In the genomic region with DNA sequence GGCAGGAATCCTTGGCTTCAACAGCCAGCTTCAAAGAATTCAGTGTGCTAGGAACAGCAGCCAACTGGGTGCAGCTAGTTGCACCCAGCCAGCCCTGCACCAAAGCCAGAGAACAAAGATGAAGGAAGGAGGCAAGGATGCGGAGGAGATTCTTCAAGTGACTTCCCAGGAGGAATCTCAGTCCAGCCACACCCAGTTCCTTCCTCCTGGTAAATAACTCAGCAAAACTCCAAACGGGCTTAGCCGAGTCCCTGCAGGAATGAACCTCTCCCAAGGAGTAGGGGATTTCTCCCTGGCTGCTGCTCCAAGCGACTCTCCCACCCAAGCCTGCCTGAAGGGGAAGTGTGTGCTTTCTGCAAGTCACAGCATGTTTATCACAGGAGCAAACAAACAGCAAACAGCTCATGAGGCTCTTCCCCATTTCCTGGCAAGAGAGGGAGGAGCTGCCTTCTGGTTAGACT, we compare ENCODE assay signal across 8 mouse cellular contexts.
DNase-seq lines count a peak whose midpoint lies in the region; ATAC-seq lines count a peak whose summit lies in the region.

No protein-coding gene starts in this region.

- no peak overlapping the region for H3K4me3 ChIP-seq in kidney, embryonic 14.5 days (ENCODE audit: low read length)
- H3K4me3 ChIP-seq in heart, embryonic 14.5 days (ENCODE audit: control insufficient read depth in 1 of 2, insufficient read depth in 1 of 2, low read depth in 1 of 2, low read length in 2 of 2): no peak overlapping the region

- H3K36me3 ChIP-seq in kidney, embryonic 14.5 days (ENCODE audit: control insufficient read depth, insufficient read depth, low read length): no peaks in the 10 kb centered on the region
- H3K36me3 ChIP-seq in heart, embryonic 14.5 days (ENCODE audit: control insufficient read depth, insufficient read depth, low read length): no peaks in the 10 kb centered on the region

- no peak for ATAC-seq in kidney, embryonic 14.5 days (ENCODE audit: low FRiP score, low TSS enrichment)
- no peak for ATAC-seq in heart, embryonic 14.5 days (ENCODE audit: insufficient number of reproducible peaks, insufficient read depth, low FRiP score, low read depth)

- H3K27me3 ChIP-seq in kidney, embryonic 14.5 days (ENCODE audit: control insufficient read depth, insufficient read depth, low read length): no peaks in the 10 kb centered on the region
- no peaks in the 10 kb centered on the region for H3K27me3 ChIP-seq in heart, embryonic 14.5 days (ENCODE audit: control insufficient read depth, insufficient read depth, low read length)

- DNase-seq in kidney, adult 9 months: no peak
- peak; percentile 28 for DNase-seq in WW6 (ENCODE audit: low read depth, low spot score)
- peak; percentile 82 for DNase-seq in lung, postnatal 10 days
- DNase-seq in cerebellum, adult 18-20 months: no peak
- DNase-seq in cerebellum, postnatal 4 days (ENCODE audit: low spot score in 2 of 2): no peak
- no peak for DNase-seq in cerebellum, postnatal 25 days

- H3K27ac ChIP-seq in kidney, embryonic 14.5 days (ENCODE audit: low read depth, low read length): peak overlapping the region; percentile 32; the same call in 1 of the 2 replicates
- H3K27ac ChIP-seq in heart, embryonic 14.5 days (replicated peaks in 1 of 2; ENCODE audit: control insufficient read depth in 1 of 2, insufficient read depth in 1 of 2, low read depth in 2 of 2, low read length in 2 of 2): no peak overlapping the region

- H3K4me2 ChIP-seq in kidney, embryonic 14.5 days (replicated peaks; ENCODE audit: low read depth, low read length): no peak overlapping the region; the same call in 1 of the 2 replicates
- 0 out of 2 replicates have a peak overlapping the region, but pooled peaks have one; percentile 11 for H3K4me2 ChIP-seq in heart, embryonic 14.5 days (ENCODE audit: low read length)

- H3K9ac ChIP-seq in kidney, embryonic 14.5 days (ENCODE audit: low read depth, low read length): no peak overlapping the region
- 0 out of 2 replicates have a peak overlapping the region, but pooled peaks have one; percentile 16 for H3K9ac ChIP-seq in heart, embryonic 14.5 days (ENCODE audit: low read length)

- no peaks in the 10 kb centered on the region for H3K9me3 ChIP-seq in kidney, embryonic 14.5 days (ENCODE audit: control insufficient read depth, low read length)
- no peaks in the 10 kb centered on the region for H3K9me3 ChIP-seq in heart, embryonic 14.5 days (ENCODE audit: control insufficient read depth, low read length)

- 18% methylated on average over 4 of the region's 4 CpGs for WGBS in kidney, embryonic 14.5 days
- 17% methylated on average over 4 of the region's 4 CpGs for WGBS in heart, embryonic 14.5 days

- H3K4me1 ChIP-seq in kidney, embryonic 14.5 days (ENCODE audit: control insufficient read depth, insufficient read depth, low read length): peaks cover 5% of the 10 kb centered on the region; the same call in 1 of the 2 replicates
- peaks cover 5 to 8% of the 10 kb centered on the region in 2 experiments; a peak in 3 of 4 replicates for H3K4me1 ChIP-seq in heart, embryonic 14.5 days (ENCODE audit: control insufficient read depth in 2 of 2, insufficient read depth in 2 of 2, low read length in 2 of 2)

Comparison
In these comparisons a context has a peak if more than half of its experiments do, and no peak if none do; other contexts are left out.
1. DNase-seq: peak in WW6 (single experiment) and lung, postnatal 10 days (single experiment); none in kidney, adult 9 months (single experiment), cerebellum, adult 18-20 months (0 of 2), cerebellum, postnatal 4 days (0 of 2) and cerebellum, postnatal 25 days (0 of 2).